Mouse (Mus musculus): Measurements from ENCODE around the gene Rpp14.

- TF ChIP-seq GATA1 (IDR thresholded peaks at IDR 0.05; ENCODE audit: borderline replicate concordance, low read length), result no peak
- no peak for TF ChIP-seq CTCF (IDR thresholded peaks at IDR 0.05; ENCODE audit: low read depth, low read length)
- TF ChIP-seq TAL1 (conservative IDR thresholded peaks at IDR 0.05; ENCODE audit: low read depth, low read length), result no peak
- no peak for TF ChIP-seq POLR2AphosphoS5 (IDR thresholded peaks at IDR 0.05; ENCODE audit: insufficient replicate concordance, low read depth, low read length)
Observed at GRCm38 (mm10) chr14:8114306-8114705, 34.1 kb downstream of the Rpp14 start.

Measured in G1E (cell line).